Mouse (Mus musculus) brain, embryonic 14.5 days (tissue): ENCODE measurements around the gene Pde4d.

Experiments used
- CTCF ChIP-seq: fragments of 200-500 bp; IDR thresholded peaks from 2 replicates; pipeline ENCODE4 v1.5.1; 2012; ENCODE audit warnings: inconsistent platforms, mild to moderate bottlenecking, moderate library complexity, borderline replicate concordance; ENCODE audit not compliant: insufficient read depth, insufficient read length; ENCODE audit errors: extremely low read depth
- POLR2A ChIP-seq: fragments of 200-500 bp; IDR thresholded peaks from 2 replicates; pipeline ENCODE4 v1.6.1; 2012; ENCODE audit warnings: mild to moderate bottlenecking, inconsistent platforms, borderline replicate concordance; ENCODE audit not compliant: poor library complexity, insufficient read depth, insufficient read length, severe bottlenecking; ENCODE audit errors: extremely low read depth

DNA sequence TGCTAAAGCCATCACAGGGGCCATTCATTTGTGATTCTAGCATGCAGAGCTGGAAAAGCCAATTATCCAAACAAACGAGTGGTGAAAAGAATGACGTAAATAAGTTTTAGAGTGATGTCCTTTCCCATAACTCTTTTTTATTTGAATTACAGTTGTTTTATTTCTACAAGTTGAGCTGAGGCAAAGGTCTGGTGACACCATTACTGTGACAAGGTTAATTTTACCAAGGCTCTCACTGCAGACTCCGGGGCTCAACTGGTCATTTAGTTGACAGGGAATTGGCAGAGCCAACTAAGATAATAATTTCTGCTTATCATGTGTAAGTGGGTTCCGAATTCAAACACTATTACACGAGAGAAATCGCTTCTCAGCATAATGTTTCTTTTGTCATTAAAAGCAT, 731.6 kb downstream of the Pde4d start:
- TF ChIP-seq CTCF (no peak), POLR2A (no peak)
